Mouse (Mus musculus) intestine, embryonic 14.5 days (tissue): ENCODE measurements around the gene Ms4a4a. TPM values are rescaled to one million over a fixed set of nuclear protein-coding genes. Genes with fewer than 3 reads are reported as not detected.

Source experiments
- ATAC-seq: fragments of 200-750 bp; cut with Nextera tagmentation; replicated peaks from 2 replicates; pipeline ENCODE4 v1.8.0; 2017; ENCODE audit warnings: low read depth, moderate number of reproducible peaks, moderate TSS enrichment, moderate library complexity; ENCODE audit not compliant: low FRiP score, low TSS enrichment
- DNase-seq: peaks from one replicate; pipeline ENCODE4 v3.0.0-alpha.2; 2018; ENCODE audit warnings: low spot score
- H3K27ac ChIP-seq: fragments of 300-500 bp; sonication (generic); 2 replicates; pipeline ENCODE4 v1.5.1; 2014; ENCODE audit warnings: low read depth, mild to moderate bottlenecking, control low read depth
- H3K27me3 ChIP-seq: fragments of 300-500 bp; sonication (generic); replicated peaks from 2 replicates; pipeline ENCODE4 v1.6.1; 2014; ENCODE audit warnings: low read length, control low read depth; ENCODE audit not compliant: control insufficient read depth, insufficient read depth
- H3K36me3 ChIP-seq: fragments of 300-500 bp; sonication (generic); 2 replicates; pipeline ENCODE4 v1.6.1; 2014; ENCODE audit warnings: low read length, control low read depth; ENCODE audit not compliant: control insufficient read depth, insufficient read depth
- H3K4me1 ChIP-seq: fragments of 300-500 bp; sonication (generic); replicated peaks from 2 replicates; pipeline ENCODE4 v1.6.1; 2014; ENCODE audit warnings: low read length, control low read depth, mixed read lengths; ENCODE audit not compliant: control insufficient read depth, insufficient read depth
- H3K4me2 ChIP-seq: fragments of 300-500 bp; sonication (generic); 2 replicates; pipeline ENCODE4 v1.6.1; 2014; ENCODE audit warnings: low read length
- H3K4me3 ChIP-seq: fragments of 300-500 bp; sonication (generic); 2 replicates; pipeline ENCODE4 v1.5.1; 2014; ENCODE audit warnings: low read depth, low read length, control low read depth, mixed read lengths
- H3K9ac ChIP-seq: fragments of 300-500 bp; sonication (generic); 2 replicates; pipeline ENCODE4 v1.6.1; 2014; ENCODE audit warnings: mild to moderate bottlenecking, low read length
- H3K9me3 ChIP-seq: fragments of 300-500 bp; sonication (generic); 2 replicates; pipeline ENCODE4 v1.6.1; 2016; ENCODE audit warnings: low read length, control low read depth; ENCODE audit not compliant: control insufficient read depth
- WGBS: fragments of 180-500 bp; shearing (Covaris S2); extraction: QIAGEN DNeasy Blood & Tissue Kit; methylation state at CpG from one replicate; pipeline ENCODE4 v1.1.7; 2014; 5-methylcytosine and 5-hydroxymethylcytosine counted together
- polyA plus RNA-seq: library from polyadenylated mRNA; unstranded; fragments of >200 nt; fragmentation: Nextera tagmentation; extraction: Ambion mirVana; gene quantifications from 2 replicates; pipeline ENCODE4 v1.2.1, GENCODE M21; 2014

Ms4a4a gene
- polyA plus RNA-seq, 1 experiment from 2014 or later: 3.7 TPM

DNA sequence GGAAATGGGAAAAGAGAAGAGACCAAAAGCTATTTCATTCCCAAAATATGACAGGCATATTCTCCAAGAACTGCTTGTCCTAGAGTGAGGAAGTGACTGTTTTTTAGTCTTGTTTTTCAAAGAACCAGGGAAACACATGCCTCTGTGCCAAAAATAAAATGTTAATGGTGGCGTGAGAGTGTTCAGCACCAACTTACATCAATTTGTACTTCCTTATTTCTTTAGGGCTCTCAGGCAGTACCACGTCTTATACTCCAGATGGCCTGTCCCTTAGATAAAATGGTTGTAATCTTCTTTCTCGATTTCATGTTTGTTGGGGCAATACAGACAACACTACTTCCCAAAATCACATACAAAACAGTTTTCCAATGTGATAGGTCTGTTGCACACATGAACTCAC is 7.0 kb upstream of the Ms4a4a start:
- Histone ChIP-seq H3K9ac (no peak overlapping the region), H3K4me1 (no peaks in the 10 kb centered on the region), H3K4me3 (no peak overlapping the region), H3K9me3 (no peaks in the 10 kb centered on the region), H3K27me3 (no peaks in the 10 kb centered on the region), H3K36me3 (no peaks in the 10 kb centered on the region), H3K4me2 (no peak overlapping the region), H3K27ac (no peak overlapping the region)
- DNase-seq (no peak), ATAC-seq (no peak)
- WGBS: 81% methylated on average over 3 of the region's 3 CpGs

DNA sequence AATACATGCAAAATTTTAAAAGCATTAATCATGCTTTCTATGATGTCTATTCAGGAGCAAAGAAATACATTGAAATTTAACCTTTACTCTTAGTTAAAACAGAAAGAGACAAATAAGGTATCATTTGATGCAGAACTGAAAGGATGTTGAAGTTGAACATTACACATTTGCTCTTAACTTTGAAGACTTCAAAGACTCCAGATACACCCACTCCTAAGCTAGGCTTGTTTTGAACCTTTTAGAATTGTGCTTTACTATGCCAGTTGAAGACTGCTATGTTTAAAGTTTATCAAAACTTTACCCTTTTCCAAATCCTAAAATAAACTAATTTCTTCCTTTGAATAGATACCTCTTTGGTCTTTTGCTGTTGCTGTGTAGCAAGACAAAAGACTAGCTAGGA is 4.1 kb upstream of the Ms4a4a start:
- DNase-seq (no peak), ATAC-seq (no peak)
- Histone ChIP-seq H3K9me3 (no peaks in the 10 kb centered on the region), H3K9ac (no peak overlapping the region), H3K27me3 (no peaks in the 10 kb centered on the region), H3K4me1 (no peaks in the 10 kb centered on the region), H3K4me2 (no peak overlapping the region), H3K27ac (no peak overlapping the region), H3K36me3 (no peaks in the 10 kb centered on the region), H3K4me3 (no peak overlapping the region)

DNA sequence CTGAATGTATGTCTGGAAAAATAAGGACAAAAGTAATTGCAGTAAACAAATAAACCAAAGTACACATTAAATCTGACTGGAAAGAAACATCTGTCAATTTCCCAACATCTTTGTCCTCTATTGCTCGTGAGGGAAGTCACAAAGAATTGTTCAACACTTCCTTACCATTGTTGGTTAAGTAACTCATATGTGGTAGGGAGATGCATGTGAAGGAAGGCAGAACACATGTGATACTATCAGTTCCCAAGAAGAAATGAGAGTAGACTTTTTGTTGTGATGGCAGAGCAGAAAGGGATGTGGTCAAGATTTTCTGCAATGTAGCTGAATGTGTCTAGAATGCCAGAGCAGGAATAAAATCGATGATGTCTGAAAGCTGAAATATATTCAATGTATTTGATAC is 1.1 kb downstream of the Ms4a4a start:
- no peaks in the 10 kb centered on the region for H3K36me3 ChIP-seq
- H3K4me3 ChIP-seq: no peak overlapping the region
- WGBS: 78% methylated on average over 2 of the region's 2 CpGs
- no peak overlapping the region for H3K9ac ChIP-seq
- no peaks in the 10 kb centered on the region for H3K4me1 ChIP-seq
- H3K27me3 ChIP-seq: no peaks in the 10 kb centered on the region
- no peak overlapping the region for H3K27ac ChIP-seq
- no peaks in the 10 kb centered on the region for H3K9me3 ChIP-seq
- DNase-seq: no peak
- H3K4me2 ChIP-seq: no peak overlapping the region
- no peak for ATAC-seq

DNA sequence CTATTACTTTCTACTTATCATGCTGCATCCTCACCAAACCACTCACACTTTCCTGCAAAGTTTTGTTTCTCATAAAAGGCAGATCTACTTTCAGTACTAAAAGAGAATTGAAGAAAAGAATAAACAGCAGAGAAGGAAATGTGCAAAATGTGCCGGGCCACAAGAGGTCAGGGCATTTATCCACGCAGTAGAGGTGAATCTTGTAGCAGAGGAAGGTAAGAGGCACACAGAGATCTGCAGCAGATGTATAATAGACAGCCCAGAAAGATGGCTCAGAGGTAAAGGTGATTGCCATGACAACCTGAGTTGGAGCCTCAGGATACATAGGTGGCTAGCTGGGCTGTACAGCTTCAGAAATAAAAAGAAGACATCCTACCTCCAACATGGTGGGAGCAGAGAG is 11.8 kb downstream of the Ms4a4a start:
- Histone ChIP-seq H3K9me3 (no peaks in the 10 kb centered on the region), H3K36me3 (no peaks in the 10 kb centered on the region), H3K9ac (no peak overlapping the region), H3K27me3 (no peaks in the 10 kb centered on the region), H3K4me2 (no peak overlapping the region), H3K4me1 (no peaks in the 10 kb centered on the region), H3K27ac (no peak overlapping the region), H3K4me3 (no peak overlapping the region)
- ATAC-seq: no peak
- WGBS: 57% methylated on average over 2 of the region's 2 CpGs
- no peak for DNase-seq

DNA sequence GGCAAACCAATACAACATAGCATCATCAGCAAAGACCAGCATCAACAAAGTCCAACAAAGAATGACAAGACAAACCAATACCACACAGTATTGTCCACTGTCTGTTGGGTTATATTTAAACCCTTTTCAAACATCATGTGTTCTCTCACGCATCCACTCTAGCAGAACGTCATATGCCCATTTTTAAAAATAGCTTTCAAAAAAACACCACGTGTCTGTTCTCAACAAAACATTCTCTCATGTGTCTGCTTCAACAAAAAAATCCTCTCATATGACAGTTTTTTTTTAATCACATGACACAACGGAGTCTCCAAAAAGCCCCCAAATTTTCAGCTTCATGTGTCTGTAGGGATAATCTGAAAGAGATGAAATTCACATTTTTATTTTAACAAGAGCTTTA is 12.4 kb downstream of the Ms4a4a start:
- H3K9ac ChIP-seq: no peak overlapping the region
- H3K4me1 ChIP-seq: no peaks in the 10 kb centered on the region
- no peaks in the 10 kb centered on the region for H3K9me3 ChIP-seq
- H3K36me3 ChIP-seq: no peaks in the 10 kb centered on the region
- 81% methylated on average over 4 of the region's 4 CpGs for WGBS
- no peak overlapping the region for H3K4me3 ChIP-seq
- H3K27ac ChIP-seq: no peak overlapping the region
- no peaks in the 10 kb centered on the region for H3K27me3 ChIP-seq
- ATAC-seq (no peak), DNase-seq (no peak)
- H3K4me2 ChIP-seq: no peak overlapping the region

DNA sequence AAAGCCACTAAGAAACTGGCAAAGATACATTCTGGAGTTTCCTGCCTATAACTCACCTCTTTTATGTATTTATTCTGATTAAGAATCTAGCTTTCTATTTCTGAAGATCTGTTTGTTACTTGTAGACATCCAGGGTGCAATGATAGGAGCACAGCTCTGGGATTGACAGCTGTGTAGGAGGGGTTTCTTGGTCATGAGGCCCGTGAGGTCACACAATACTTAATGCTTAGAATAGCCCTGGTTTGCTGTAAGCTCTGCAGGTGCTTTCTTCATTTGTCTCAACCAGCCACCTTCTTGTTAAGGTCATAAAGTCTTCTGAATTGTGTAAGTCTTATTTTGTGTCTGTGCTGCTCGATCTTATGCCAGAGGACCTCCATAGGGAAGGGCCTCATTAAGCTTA is 13.6 kb downstream of the Ms4a4a start:
- WGBS: 81% methylated on average over 2 of the region's 2 CpGs
- Histone ChIP-seq H3K9me3 (no peaks in the 10 kb centered on the region), H3K4me3 (no peak overlapping the region), H3K27me3 (no peaks in the 10 kb centered on the region), H3K36me3 (no peaks in the 10 kb centered on the region), H3K27ac (no peak overlapping the region), H3K4me2 (no peak overlapping the region), H3K4me1 (no peaks in the 10 kb centered on the region), H3K9ac (no peak overlapping the region)
- DNase-seq: no peak
- ATAC-seq: no peak

DNA sequence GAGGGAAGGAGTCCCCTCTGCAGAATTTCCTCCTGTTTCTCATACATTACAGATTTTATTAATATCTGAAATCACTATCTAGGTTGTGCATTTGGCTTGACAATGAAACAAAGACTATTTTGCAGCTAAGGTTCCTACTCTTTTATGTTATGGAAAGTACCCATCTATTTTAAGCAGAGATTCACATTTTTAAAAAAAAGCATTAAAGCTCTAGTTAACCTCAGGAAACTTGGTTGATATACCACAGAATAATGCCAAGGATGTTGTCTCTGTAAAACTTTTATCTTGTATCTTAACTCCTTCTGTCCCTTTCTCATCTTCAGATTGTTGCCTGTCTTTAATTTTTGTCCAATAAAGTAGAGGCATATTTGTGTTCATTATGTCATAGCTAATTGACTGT is 20.4 kb downstream of the Ms4a4a start:
- Histone ChIP-seq H3K9me3 (no peaks in the 10 kb centered on the region), H3K36me3 (no peaks in the 10 kb centered on the region), H3K4me2 (no peak overlapping the region), H3K4me3 (no peak overlapping the region), H3K9ac (no peak overlapping the region), H3K27me3 (no peaks in the 10 kb centered on the region), H3K4me1 (no peaks in the 10 kb centered on the region), H3K27ac (no peak overlapping the region)
- ATAC-seq (no peak), DNase-seq (no peak)

DNA sequence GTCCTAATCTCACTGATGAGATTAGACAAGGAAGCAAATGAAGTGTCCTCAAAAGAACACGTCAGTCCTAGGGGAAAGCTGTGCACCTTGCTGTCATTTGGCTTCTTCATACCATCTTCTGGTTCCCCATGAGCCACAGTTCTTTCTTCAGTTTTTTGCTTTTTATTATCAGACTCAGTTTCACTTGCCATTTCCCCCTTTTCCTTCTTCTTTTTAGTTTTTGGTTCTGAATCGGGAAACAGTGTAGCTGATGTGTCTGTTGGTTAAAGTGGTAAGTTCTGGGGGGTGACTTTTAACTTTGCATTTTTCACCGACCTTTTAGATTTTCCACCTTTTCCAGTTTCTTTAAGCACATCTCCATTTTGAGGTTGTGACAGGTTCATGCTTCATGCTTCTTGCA is 29.2 kb downstream of the Ms4a4a start, which contains the start of gene Ms4a4c:
Gene Ms4a4c, plus strand, starts transcription at position 244 of the 400 bp plus-strand sequence.
- H3K4me2 ChIP-seq: no peak within 1 kb of the TSS
- H3K36me3 ChIP-seq: no peaks in the 10 kb centered on the region
- WGBS: 90% methylated on average over 3 of the region's 3 CpGs
- DNase-seq: no peak
- no peak within 1 kb of the TSS for H3K27ac ChIP-seq
- no peak within 1 kb of the TSS for H3K9ac ChIP-seq
- no peaks in the 10 kb centered on the region for H3K4me1 ChIP-seq
- no peak within 1 kb of the TSS for H3K4me3 ChIP-seq
- H3K27me3 ChIP-seq: no peaks in the 10 kb centered on the region
- H3K9me3 ChIP-seq: no peaks in the 10 kb centered on the region
- ATAC-seq: no peak

DNA sequence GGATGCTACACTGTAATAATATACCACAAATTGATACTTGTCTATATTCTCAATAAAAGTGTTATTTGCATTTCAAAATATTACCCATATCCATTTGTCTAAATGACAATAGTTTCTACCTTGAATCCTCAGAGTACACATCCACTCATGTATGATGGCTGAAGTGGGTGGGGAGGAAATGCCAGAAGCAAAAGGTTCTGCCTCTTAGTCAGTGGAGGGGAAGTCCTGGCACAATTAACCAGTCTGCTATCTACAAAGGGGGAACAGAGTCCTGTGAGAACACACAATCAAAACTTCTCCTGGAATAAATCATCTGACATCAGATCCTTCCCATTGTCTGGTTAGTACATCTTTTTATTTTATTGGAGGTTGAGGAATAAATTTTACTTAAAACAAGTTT is 32.1 kb downstream of the Ms4a4a start:
- Histone ChIP-seq H3K4me1 (no peaks in the 10 kb centered on the region), H3K9me3 (no peaks in the 10 kb centered on the region), H3K4me2 (no peak overlapping the region), H3K27me3 (no peaks in the 10 kb centered on the region), H3K27ac (no peak overlapping the region), H3K9ac (no peak overlapping the region), H3K4me3 (no peak overlapping the region), H3K36me3 (no peaks in the 10 kb centered on the region)
- ATAC-seq (no peak), DNase-seq (no peak)
